Mouse (Mus musculus): ENCODE data around the gene Vta1. TPM values are rescaled to one million over a fixed set of nuclear protein-coding genes. Genes with fewer than 3 reads are reported as not detected.

Gene Vta1
- 115 and 119 TPM in 2 replicates for polyA plus RNA-seq (2016; fragmentation: Nextera tagmentation; extraction: Ambion mirVana)

- Histone ChIP-seq H3K36me3 (replicated peaks) (no peaks in the 10 kb centered on the region), H3K27me3 (ENCODE audit: poor library complexity, severe bottlenecking) (no peaks in the 10 kb centered on the region), H3K4me3 (peak within 1 kb of the TSS; percentile 91), H3K4me1 (peaks cover 18% of the 10 kb centered on the region), H3K9me3 (no peaks in the 10 kb centered on the region), H3K27ac (peak within 1 kb of the TSS; percentile 89)
- DNase-seq (ENCODE audit: extremely low spot score, low spot score): peak; percentile 94
- under 1% methylated on average over 50 of the region's 50 CpGs for WGBS
Measured at GRCm38 (mm10) chr10:14705072-14706066, at the start of gene Vta1, which contains the start of gene Nmbr. TSS of gene Vta1 (minus strand) at chr10:14705560. TSS of gene Nmbr (plus strand) at chr10:14705591.

GRCm38 (mm10) chr10:14734285-14734684 lies 28.9 kb upstream of the Vta1 start:
- Histone ChIP-seq H3K27ac (no peak overlapping the region), H3K4me3 (no peak overlapping the region), H3K4me1 (no peaks in the 10 kb centered on the region), H3K36me3 (replicated peaks) (no peaks in the 10 kb centered on the region), H3K9me3 (no peaks in the 10 kb centered on the region), H3K27me3 (ENCODE audit: poor library complexity, severe bottlenecking) (no peaks in the 10 kb centered on the region)
- WGBS: 9% methylated on average over 2 of the region's 2 CpGs
- no peak for DNase-seq (ENCODE audit: extremely low spot score, low spot score)

GRCm38 (mm10) chr10:14725671-14726070 lies 20.3 kb upstream of the Vta1 start:
- H3K27ac ChIP-seq: no peak overlapping the region
- no peaks in the 10 kb centered on the region for H3K9me3 ChIP-seq
- DNase-seq (ENCODE audit: extremely low spot score, low spot score): no peak
- H3K36me3 ChIP-seq (replicated peaks): no peaks in the 10 kb centered on the region
- H3K4me1 ChIP-seq: no peaks in the 10 kb centered on the region
- no peak overlapping the region for H3K4me3 ChIP-seq
- 78% methylated on average over 9 of the region's 9 CpGs for WGBS
- H3K27me3 ChIP-seq (ENCODE audit: poor library complexity, severe bottlenecking): no peaks in the 10 kb centered on the region

GRCm38 (mm10) chr10:14718114-14718513 lies 12.8 kb upstream of the Vta1 start, which contains the start of gene Gje1:
TSS of gene Gje1 (minus strand) at chr10:14718214.
- no peak within 1 kb of the TSS for H3K27ac ChIP-seq

GRCm38 (mm10) chr10:14703830-14704420 lies 1.4 kb downstream of the Vta1 start:
- H3K9me3 ChIP-seq: no peaks in the 10 kb centered on the region
- H3K27me3 ChIP-seq (ENCODE audit: poor library complexity, severe bottlenecking): no peaks in the 10 kb centered on the region
- H3K36me3 ChIP-seq (replicated peaks): no peaks in the 10 kb centered on the region
- peaks cover 18% of the 10 kb centered on the region for H3K4me1 ChIP-seq
- no peak for DNase-seq (ENCODE audit: extremely low spot score, low spot score)
- 55% methylated on average over 4 of the region's 4 CpGs for WGBS
- H3K4me3 ChIP-seq: peak overlapping the region; percentile 91
- peak overlapping the region; percentile 89; the same call in 1 of the 2 replicates for H3K27ac ChIP-seq

More at GRCm38 (mm10) chr10:14718114-14718513, 12.8 kb upstream of the Vta1 start, which contains the start of gene Gje1:
- Histone ChIP-seq H3K4me1 (no peaks in the 10 kb centered on the region), H3K27me3 (ENCODE audit: poor library complexity, severe bottlenecking) (no peaks in the 10 kb centered on the region), H3K36me3 (replicated peaks) (no peaks in the 10 kb centered on the region), H3K4me3 (no peak within 1 kb of the TSS), H3K9me3 (no peaks in the 10 kb centered on the region)
- DNase-seq (ENCODE audit: extremely low spot score, low spot score): no peak
- WGBS: 53% methylated on average over 3 of the region's 3 CpGs

GRCm38 (mm10) chr10:14703239-14703638 lies 2.1 kb downstream of the Vta1 start:
- Histone ChIP-seq H3K27me3 (ENCODE audit: poor library complexity, severe bottlenecking) (no peaks in the 10 kb centered on the region), H3K4me1 (peaks cover 18% of the 10 kb centered on the region), H3K27ac (no peak overlapping the region; the same call in 1 of the 2 replicates), H3K36me3 (replicated peaks) (no peaks in the 10 kb centered on the region), H3K9me3 (no peaks in the 10 kb centered on the region), H3K4me3 (peak overlapping the region; percentile 91; the same call in 1 of the 2 replicates)
- no peak for DNase-seq (ENCODE audit: extremely low spot score, low spot score)
- 78% methylated on average over 1 of the region's 1 CpGs for whole genome bisulfite sequencing

GRCm38 (mm10) chr10:14690349-14690748 lies 15.0 kb downstream of the Vta1 start:
- H3K9me3 ChIP-seq: peaks cover 3% of the 10 kb centered on the region; the same call in 1 of the 2 replicates
- no peak overlapping the region for H3K4me3 ChIP-seq
- no peak for DNase-seq (ENCODE audit: extremely low spot score, low spot score)
- H3K27me3 ChIP-seq (ENCODE audit: poor library complexity, severe bottlenecking): no peaks in the 10 kb centered on the region
- peaks cover 6% of the 10 kb centered on the region; the same call in 1 of the 2 replicates for H3K4me1 ChIP-seq
- H3K27ac ChIP-seq: no peak overlapping the region
- 80% methylated on average over 3 of the region's 3 CpGs for WGBS
- peaks cover 21% of the 10 kb centered on the region for H3K36me3 ChIP-seq (replicated peaks)

GRCm38 (mm10) chr10:14688785-14689442 lies 16.4 kb downstream of the Vta1 start:
- DNase-seq (ENCODE audit: extremely low spot score, low spot score): no peak
- H3K4me3 ChIP-seq: no peak overlapping the region
- 91% methylated on average over 6 of the region's 6 CpGs for WGBS
- H3K36me3 ChIP-seq (replicated peaks): peaks cover 24% of the 10 kb centered on the region
- H3K4me1 ChIP-seq: peaks cover 6% of the 10 kb centered on the region; the same call in 1 of the 2 replicates
- no peak overlapping the region for H3K27ac ChIP-seq
- no peaks in the 10 kb centered on the region for H3K27me3 ChIP-seq (ENCODE audit: poor library complexity, severe bottlenecking)
- H3K9me3 ChIP-seq: peaks cover 3% of the 10 kb centered on the region; the same call in 1 of the 2 replicates

GRCm38 (mm10) chr10:14685663-14686062 lies 19.7 kb downstream of the Vta1 start:
- H3K27ac ChIP-seq: no peak overlapping the region
- no peak for DNase-seq (ENCODE audit: extremely low spot score, low spot score)
- WGBS: 92% methylated on average over 1 of the region's 1 CpGs
- peaks cover 24% of the 10 kb centered on the region for H3K36me3 ChIP-seq (replicated peaks)
- no peak overlapping the region for H3K4me3 ChIP-seq
- no peaks in the 10 kb centered on the region for H3K27me3 ChIP-seq (ENCODE audit: poor library complexity, severe bottlenecking)
- peaks cover 5% of the 10 kb centered on the region; the same call in 1 of the 2 replicates for H3K4me1 ChIP-seq
- peaks cover 3% of the 10 kb centered on the region; the same call in 1 of the 2 replicates for H3K9me3 ChIP-seq

GRCm38 (mm10) chr10:14666147-14666546 lies 39.2 kb downstream of the Vta1 start:
- H3K27me3 ChIP-seq (ENCODE audit: poor library complexity, severe bottlenecking): no peaks in the 10 kb centered on the region
- WGBS: 95% methylated on average over 2 of the region's 2 CpGs

GRCm38 (mm10) chr10:14660875-14661274 lies 44.5 kb downstream of the Vta1 start:
- peaks cover 30% of the 10 kb centered on the region for H3K36me3 ChIP-seq (replicated peaks)
- no peaks in the 10 kb centered on the region for H3K4me1 ChIP-seq
- no peak for DNase-seq (ENCODE audit: extremely low spot score, low spot score)
- no peaks in the 10 kb centered on the region for H3K9me3 ChIP-seq
- H3K27me3 ChIP-seq (ENCODE audit: poor library complexity, severe bottlenecking): no peaks in the 10 kb centered on the region
- 85% methylated on average over 2 of the region's 2 CpGs for WGBS
- no peak overlapping the region for H3K27ac ChIP-seq
- H3K4me3 ChIP-seq: no peak overlapping the region

More at GRCm38 (mm10) chr10:14666147-14666546, 39.2 kb downstream of the Vta1 start:
- Histone ChIP-seq H3K4me3 (no peak overlapping the region), H3K27ac (no peak overlapping the region), H3K9me3 (no peaks in the 10 kb centered on the region), H3K36me3 (replicated peaks) (peaks cover 43% of the 10 kb centered on the region), H3K4me1 (no peaks in the 10 kb centered on the region)
- DNase-seq (ENCODE audit: extremely low spot score, low spot score): no peak

GRCm38 (mm10) chr10:14639635-14640034 lies 65.7 kb downstream of the Vta1 start:
- 91% methylated on average over 1 of the region's 1 CpGs for WGBS
- no peaks in the 10 kb centered on the region for H3K4me1 ChIP-seq
- no peak overlapping the region for H3K27ac ChIP-seq
- H3K4me3 ChIP-seq: no peak overlapping the region
- H3K9me3 ChIP-seq: peaks cover 7% of the 10 kb centered on the region; the same call in 1 of the 2 replicates
- no peak for DNase-seq (ENCODE audit: extremely low spot score, low spot score)
- H3K27me3 ChIP-seq (ENCODE audit: poor library complexity, severe bottlenecking): no peaks in the 10 kb centered on the region
- no peaks in the 10 kb centered on the region for H3K36me3 ChIP-seq (replicated peaks)

Measured in forebrain, embryonic 10.5 days (tissue).